Mouse (Mus musculus) layer of hippocampus, adult 2 months (tissue): ENCODE data around the gene Zfc3h1. TPM values are rescaled to one million over a fixed set of nuclear protein-coding genes. Genes with fewer than 3 reads are reported as not detected.

Experiments
- DNase-seq, 2 experiments: peaks; one replicate each; pipeline ENCODE4 v3.0.0; 2022; ENCODE audit warnings: low spot score in 2 of 2
- H3K27ac ChIP-seq: fragments of 200-600 bp; 2 replicates; pipeline ENCODE4 v1.8.1; 2022
- H3K4me3 ChIP-seq: fragments of 200-600 bp; 2 replicates; pipeline ENCODE4 v1.8.1; 2022; ENCODE audit warnings: mild to moderate bottlenecking
- CTCF ChIP-seq: fragments of 200-600 bp; conservative IDR thresholded peaks from 2 replicates; pipeline ENCODE4 v1.8.1; 2022; ENCODE audit warnings: antibody characterized with exemption, mild to moderate bottlenecking, moderate library complexity
- total RNA-seq, 2 experiments: library from RNA; stranded (reverse); gene quantifications; 2 replicates each; pipeline ENCODE4 v1.2.3; 2021

Zfc3h1 gene
- total RNA-seq, 2 experiments from 2014 or later = 51.9 to 54.9 TPM

GRCm38 (mm10) chr10:115473213-115473961 is 88.6 kb downstream of the Zfc3h1 start:
- Histone ChIP-seq H3K27ac (no peak overlapping the region), H3K4me3 (no peak overlapping the region)
- TF ChIP-seq CTCF = no peak
- DNase-seq = no peak

- no peak for DNase-seq
- H3K4me3 ChIP-seq = no peak overlapping the region
- no peak overlapping the region for H3K27ac ChIP-seq
- TF ChIP-seq CTCF = no peak
Observed at GRCm38 (mm10) chr10:115475000-115475550, 90.3 kb downstream of the Zfc3h1 start.

- Histone ChIP-seq H3K27ac (no peak overlapping the region), H3K4me3 (no peak overlapping the region)
- TF ChIP-seq CTCF = no peak
- DNase-seq = no peak
Observed at GRCm38 (mm10) chr10:115476506-115476905, 91.7 kb downstream of the Zfc3h1 start.

GRCm38 (mm10) chr10:115478441-115479141 is 93.8 kb downstream of the Zfc3h1 start:
- H3K27ac ChIP-seq = no peak overlapping the region
- no peak for TF ChIP-seq CTCF
- peak overlapping the region; percentile 33 for H3K4me3 ChIP-seq
- DNase-seq = no peak

Other genes with a start within 250 kb of the Zfc3h1 start
- under 1 TPM; 0.36 to 0.56 TPM for gene Tph2, start 199.9 kb upstream of the Zfc3h1 start, total RNA-seq
- gene Tbc1d15, start 133.5 kb upstream of the Zfc3h1 start, total RNA-seq = 10 to 100 TPM; 59.2 to 67.2 TPM
- gene Rab21, start 69.4 kb upstream of the Zfc3h1 start, total RNA-seq = 10 to 100 TPM; 55.2 to 57.2 TPM
- gene Tmem19, start 22.5 kb upstream of the Zfc3h1 start, total RNA-seq = 10 to 100 TPM; 42.0 to 42.7 TPM
- gene Thap2, start 516 bp upstream of the Zfc3h1 start, total RNA-seq = 10 to 100 TPM; 15.3 to 15.5 TPM
- under 1 TPM in 1 of 2 experiments, not detected in 1; 0.61 TPM for gene A930009A15Rik, start 185.0 kb downstream of the Zfc3h1 start, total RNA-seq
- gene Lgr5, start 202.8 kb downstream of the Zfc3h1 start, total RNA-seq = 1 to 10 TPM; 1.4 to 2.3 TPM